Comparison of ENCODE assay signal across 19 mouse cellular contexts in genomic region chr16:4074297-4074696, GRCm38 (mm10). TPM values are rescaled to one million over a fixed set of nuclear protein-coding genes. Genes with fewer than 3 reads are reported as not detected.
DNase-seq lines count a peak whose midpoint lies in the region; ATAC-seq and TF ChIP-seq lines count a peak whose summit lies in the region.
"Had no signal": no experiment of that assay in that cellular context is flagged by ENCODE, and none has a peak within 500 bp of the region (broad histone marks: within the 10 kb centered on the region; RNA-seq: fewer than 3 reads in every experiment).

No protein-coding gene starts in this region.

- TF ChIP-seq CTCF in gastrocnemius, adult 2 months (IDR thresholded peaks at IDR 0.05) = peak; percentile 25
- TF ChIP-seq CTCF in lung, embryonic 14.5 days (IDR thresholded peaks at IDR 0.05; ENCODE audit: low read depth) = peak; percentile 27
- TF ChIP-seq CTCF in liver, postnatal 0 days (IDR thresholded peaks at IDR 0.05; ENCODE audit: low read depth) = peak; percentile 27; the same call in 1 of the 2 replicates

- no peaks in the 10 kb centered on the region for H3K27me3 ChIP-seq in lung, embryonic 14.5 days (ENCODE audit: insufficient read depth, low read length)
- H3K27me3 ChIP-seq in liver, postnatal 0 days (ENCODE audit: insufficient read depth, low read length) = no peaks in the 10 kb centered on the region
- H3K27me3 ChIP-seq: embryonic facial prominence, embryonic 15.5 days; hindbrain, embryonic 15.5 days; midbrain, embryonic 12.5 days had no signal

- H3K27ac ChIP-seq in gastrocnemius, adult 2 months = no peak overlapping the region
- H3K27ac ChIP-seq in lung, embryonic 14.5 days (ENCODE audit: low read depth) = no peak overlapping the region
- no peak overlapping the region for H3K27ac ChIP-seq in liver, postnatal 0 days (ENCODE audit: low read depth)
- H3K27ac ChIP-seq: embryonic facial prominence, embryonic 15.5 days; hindbrain, embryonic 15.5 days; midbrain, embryonic 12.5 days had no signal

- no peak for TF ChIP-seq EP300 in liver, postnatal 0 days (IDR thresholded peaks at IDR 0.05; ENCODE audit: low read depth)

- no peaks in the 10 kb centered on the region for H3K36me3 ChIP-seq in lung, embryonic 14.5 days (ENCODE audit: insufficient read depth)
- H3K36me3 ChIP-seq in liver, postnatal 0 days (replicated peaks; ENCODE audit: insufficient read depth, low read length) = 0 out of 2 replicates have a peak, but pooled peaks cover 2% of the 10 kb centered on the region
- H3K36me3 ChIP-seq: embryonic facial prominence, embryonic 15.5 days; hindbrain, embryonic 15.5 days had no signal

- H3K4me3 ChIP-seq in gastrocnemius, adult 2 months = no peak overlapping the region
- H3K4me3 ChIP-seq in lung, embryonic 14.5 days (ENCODE audit: low read depth, low read length) = no peak overlapping the region
- no peak overlapping the region for H3K4me3 ChIP-seq in liver, postnatal 0 days (ENCODE audit: low read depth, low read length)
- H3K4me3 ChIP-seq: embryonic facial prominence, embryonic 15.5 days; hindbrain, embryonic 15.5 days; midbrain, embryonic 12.5 days had no signal

- H3K4me1 ChIP-seq in lung, embryonic 14.5 days (ENCODE audit: insufficient read depth) = 0 out of 2 replicates have a peak, but pooled peaks cover 2% of the 10 kb centered on the region
- H3K4me1 ChIP-seq in liver, postnatal 0 days (ENCODE audit: insufficient read depth) = peaks cover 20% of the 10 kb centered on the region

- intact Hi-C loops in gastrocnemius, adult 2 months (cut with DNase I) = no loop called here

- ATAC-seq in lung, embryonic 14.5 days (ENCODE audit: insufficient read depth) = no peak
- no peak for ATAC-seq in liver, postnatal 0 days
- ATAC-seq: lung, postnatal 0 days had no signal

- no peak overlapping the region for H3K9ac ChIP-seq in lung, embryonic 14.5 days
- H3K9ac ChIP-seq in liver, postnatal 0 days (replicated peaks) = no peak overlapping the region
- H3K9ac ChIP-seq: embryonic facial prominence, embryonic 15.5 days; hindbrain, embryonic 15.5 days; midbrain, embryonic 12.5 days had no signal

- WGBS in lung, embryonic 14.5 days = 62% methylated on average over 6 of the region's 6 CpGs
- WGBS in liver, postnatal 0 days (ENCODE audit: insufficient replicate concordance) = 57% methylated on average over 6 of the region's 6 CpGs

- no peak overlapping the region for H3K4me2 ChIP-seq in lung, embryonic 14.5 days
- H3K4me2 ChIP-seq in liver, postnatal 0 days (ENCODE audit: low read depth, low read length) = no peak overlapping the region
- H3K4me2 ChIP-seq: embryonic facial prominence, embryonic 15.5 days; hindbrain, embryonic 15.5 days; midbrain, embryonic 12.5 days had no signal

- H3K9me3 ChIP-seq in lung, embryonic 14.5 days (ENCODE audit: low read depth, low read length) = no peaks in the 10 kb centered on the region
- H3K9me3 ChIP-seq in liver, postnatal 0 days (ENCODE audit: low read length) = no peaks in the 10 kb centered on the region
- H3K9me3 ChIP-seq: embryonic facial prominence, embryonic 15.5 days; hindbrain, embryonic 15.5 days; midbrain, embryonic 12.5 days had no signal

- DNase-seq in gastrocnemius, adult 2 months = no peak
- DNase-seq in gastrocnemius, postnatal 4 days (ENCODE audit: low spot score in 2 of 2) = no peak
- DNase-seq in lung, embryonic 14.5 days = no peak
- no peak for DNase-seq in lung, postnatal 4 days
- DNase-seq in ZHBTc4 (ENCODE audit: low read depth, low spot score) = peak; percentile 79
- no peak for DNase-seq in liver, postnatal 0 days
- DNase-seq in thymus, postnatal 14 days = no peak
- no peak for DNase-seq in urinary bladder, postnatal 36 days (ENCODE audit: low spot score in 2 of 2)
- DNase-seq: B cell, adult 2 months; cerebellum, postnatal 25 days; heart, adult 11 months; kidney, adult 9 months; right cerebral cortex, postnatal 25 days had no signal

RNA-seq across cellular contexts. Expression of gene Trap1, which starts 3.3 kb away (rescaled TPM):
- total RNA-seq in gastrocnemius, adult 2 months (2021) = 100 to 1,000 TPM; 118 to 132 TPM
- total RNA-seq in gastrocnemius, postnatal 4 days (2021) = 10 to 100 TPM; 85.4 to 91.3 TPM
- 94.1 and 97.2 TPM in 2 replicates for polyA plus RNA-seq in lung, embryonic 14.5 days (2014; fragmentation: Nextera tagmentation; extraction: Ambion mirVana)
- polyA plus RNA-seq in liver, postnatal 0 days (2015; fragmentation: Nextera tagmentation; extraction: Ambion mirVana) = 55.3 and 61.2 TPM in 2 replicates

RNA-seq across cellular contexts. Expression of gene Dnase1, which starts 37.6 kb away (rescaled TPM):
- under 1 TPM in 1 of 2 experiments, not detected in 1; 0.82 TPM for total RNA-seq in gastrocnemius, adult 2 months (2021)
- not detected for total RNA-seq in gastrocnemius, postnatal 4 days (2021)
- 4.4 and 4.9 TPM in 2 replicates for polyA plus RNA-seq in lung, embryonic 14.5 days (2014; fragmentation: Nextera tagmentation; extraction: Ambion mirVana)
- polyA plus RNA-seq in liver, postnatal 0 days (2015; fragmentation: Nextera tagmentation; extraction: Ambion mirVana) = 0.18 and 0.43 TPM in 2 replicates
- total RNA-seq: layer of hippocampus, adult 18-20 months had no signal
- polyA plus RNA-seq: urinary bladder, adult 2 months had no signal
